Mouse (Mus musculus): Measurements from ENCODE around the gene Dgcr8. TPM values are rescaled to one million over a fixed set of nuclear protein-coding genes. Genes with fewer than 3 reads are reported as not detected.
"Not testable (repeated sequence)": the region's sequence is repeated elsewhere in the genome, so short reads cannot be mapped to it uniquely, and the experiment has no call there.

Dgcr8 gene
- total and polyA plus RNA-seq, 3 experiments, result 8.7 to 13.2 (median 10.7) TPM

GRCm38 (mm10) chr16:18325741-18326140, 36.7 kb upstream of the Dgcr8 start:
- TF ChIP-seq EP300 (IDR thresholded peaks at IDR 0.05; ENCODE audit: insufficient read depth, low read depth, low read length) (no peak), POLR2A (IDR thresholded peaks at IDR 0.05; ENCODE audit: insufficient read depth, low read depth, low read length) (no peak), CTCF (IDR thresholded peaks at IDR 0.05) (no peak)
- no peaks in the 10 kb centered on the region for H3K27me3 ChIP-seq (ENCODE audit: control insufficient read depth, insufficient read depth, low read length)
- H3K36me3 ChIP-seq (ENCODE audit: control insufficient read depth, insufficient read depth, low read length), result no peaks in the 10 kb centered on the region
- no peak overlapping the region for H3K27ac ChIP-seq
- intact Hi-C loops (cut with DNase I), result no loop called here
- H3K9ac ChIP-seq (ENCODE audit: low read depth, low read length), result no peak overlapping the region
- H3K4me1 ChIP-seq (ENCODE audit: control insufficient read depth, insufficient read depth, low read length), result 0 out of 2 replicates have a peak, but pooled peaks cover 2% of the 10 kb centered on the region
- H3K79me2 ChIP-seq (replicated peaks; ENCODE audit: control insufficient read depth, insufficient read depth, low read length), result no peaks in the 10 kb centered on the region
- no peak overlapping the region for H3K4me3 ChIP-seq
- DNase-seq, result no peak
- WGBS, result 68% methylated on average over 4 of the region's 4 CpGs

GRCm38 (mm10) chr16:18324031-18324430, 35.0 kb upstream of the Dgcr8 start:
- intact Hi-C loops (cut with DNase I), result no loop called here
- Histone ChIP-seq H3K27ac (no peak overlapping the region), H3K9ac (ENCODE audit: low read depth, low read length) (no peak overlapping the region), H3K4me1 (ENCODE audit: control insufficient read depth, insufficient read depth, low read length) (0 out of 2 replicates have a peak, but pooled peaks cover 2% of the 10 kb centered on the region), H3K79me2 (replicated peaks; ENCODE audit: control insufficient read depth, insufficient read depth, low read length) (no peaks in the 10 kb centered on the region), H3K36me3 (ENCODE audit: control insufficient read depth, insufficient read depth, low read length) (no peaks in the 10 kb centered on the region), H3K4me3 (no peak overlapping the region), H3K27me3 (ENCODE audit: control insufficient read depth, insufficient read depth, low read length) (no peaks in the 10 kb centered on the region)
- no peak for DNase-seq
- TF ChIP-seq POLR2A (IDR thresholded peaks at IDR 0.05; ENCODE audit: insufficient read depth, low read depth, low read length), result no peak
- no peak for TF ChIP-seq EP300 (IDR thresholded peaks at IDR 0.05; ENCODE audit: insufficient read depth, low read depth, low read length)
- no peak for TF ChIP-seq CTCF (IDR thresholded peaks at IDR 0.05)
- WGBS, result 91% methylated on average over 6 of the region's 6 CpGs

DNA sequence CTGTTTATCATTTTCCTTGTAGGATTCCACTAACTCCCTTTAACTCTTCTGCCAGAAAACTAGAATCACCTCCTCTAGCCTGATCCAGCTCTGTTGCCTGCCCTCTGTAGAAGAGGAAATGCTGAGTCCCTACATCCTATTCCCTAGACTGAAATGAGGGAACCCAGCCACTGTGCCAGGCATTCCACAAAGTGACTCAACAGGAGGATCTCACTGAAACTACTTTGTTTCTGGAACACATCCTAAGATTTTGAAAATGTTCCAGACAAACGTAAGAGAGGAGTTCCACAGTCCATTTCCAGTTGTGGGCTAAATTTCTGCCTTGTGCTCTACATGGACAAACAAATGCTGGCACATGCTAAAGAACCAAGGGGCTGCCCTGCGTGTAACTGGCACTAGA, 34.4 kb upstream of the Dgcr8 start:
- no peaks in the 10 kb centered on the region for H3K79me2 ChIP-seq (replicated peaks; ENCODE audit: control insufficient read depth, insufficient read depth, low read length)
- no peaks in the 10 kb centered on the region for H3K36me3 ChIP-seq (ENCODE audit: control insufficient read depth, insufficient read depth, low read length)
- intact Hi-C loops (cut with DNase I), result no loop called here
- 46% methylated on average over 2 of the region's 2 CpGs for WGBS
- DNase-seq, result peak in 1 of 2 experiments; percentile 12
- H3K4me1 ChIP-seq (ENCODE audit: control insufficient read depth, insufficient read depth, low read length), result no peaks in the 10 kb centered on the region
- no peak for TF ChIP-seq CTCF (IDR thresholded peaks at IDR 0.05)
- TF ChIP-seq EP300 (IDR thresholded peaks at IDR 0.05; ENCODE audit: insufficient read depth, low read depth, low read length), result no peak
- no peak for TF ChIP-seq POLR2A (IDR thresholded peaks at IDR 0.05; ENCODE audit: insufficient read depth, low read depth, low read length)
- no peak overlapping the region for H3K9ac ChIP-seq (ENCODE audit: low read depth, low read length)
- H3K27ac ChIP-seq, result no peak overlapping the region
- no peaks in the 10 kb centered on the region for H3K27me3 ChIP-seq (ENCODE audit: control insufficient read depth, insufficient read depth, low read length)
- no peak overlapping the region for H3K4me3 ChIP-seq

GRCm38 (mm10) chr16:18321443-18321842, 32.4 kb upstream of the Dgcr8 start:
- WGBS, result 83% methylated on average over 2 of the region's 2 CpGs
- intact Hi-C loops (cut with DNase I), result no loop called here

DNA sequence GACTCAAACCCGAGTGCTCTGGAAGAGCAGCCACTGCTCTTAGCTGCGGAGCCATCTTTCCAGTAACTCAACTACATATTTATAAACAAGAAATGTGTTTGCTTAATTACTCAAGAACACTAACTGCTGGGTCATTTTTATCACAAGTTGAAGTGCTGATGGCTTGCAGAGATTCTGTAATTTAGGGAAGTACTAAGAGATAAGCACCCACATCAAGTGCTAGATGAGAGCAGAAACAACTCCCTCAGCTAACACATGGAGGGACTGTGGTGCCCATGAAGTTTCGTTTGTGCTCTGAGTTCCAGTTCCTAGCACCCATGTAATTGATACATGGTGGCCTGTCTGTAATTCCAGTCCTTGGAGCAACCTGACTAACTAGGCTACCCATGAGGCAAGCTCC, 29.9 kb upstream of the Dgcr8 start:
- no peak for DNase-seq
- H3K9ac ChIP-seq (ENCODE audit: low read depth, low read length), result no peak overlapping the region
- intact Hi-C loops (cut with DNase I), result no loop called here
- WGBS, result 85% methylated on average over 3 of the region's 3 CpGs
- H3K4me1 ChIP-seq (ENCODE audit: control insufficient read depth, insufficient read depth, low read length), result no peaks in the 10 kb centered on the region
- H3K36me3 ChIP-seq (ENCODE audit: control insufficient read depth, insufficient read depth, low read length), result no peaks in the 10 kb centered on the region
- H3K4me3 ChIP-seq, result no peak overlapping the region
- H3K27ac ChIP-seq, result no peak overlapping the region
- H3K27me3 ChIP-seq (ENCODE audit: control insufficient read depth, insufficient read depth, low read length), result no peaks in the 10 kb centered on the region
- no peaks in the 10 kb centered on the region for H3K79me2 ChIP-seq (replicated peaks; ENCODE audit: control insufficient read depth, insufficient read depth, low read length)
- TF ChIP-seq EP300 (IDR thresholded peaks at IDR 0.05; ENCODE audit: insufficient read depth, low read depth, low read length) (no peak), CTCF (IDR thresholded peaks at IDR 0.05) (no peak), POLR2A (IDR thresholded peaks at IDR 0.05; ENCODE audit: insufficient read depth, low read depth, low read length) (no peak)

More at GRCm38 (mm10) chr16:18321443-18321842, 32.4 kb upstream of the Dgcr8 start:
- DNase-seq, result no peak
- H3K27me3 ChIP-seq (ENCODE audit: control insufficient read depth, insufficient read depth, low read length), result no peaks in the 10 kb centered on the region
- no peaks in the 10 kb centered on the region for H3K4me1 ChIP-seq (ENCODE audit: control insufficient read depth, insufficient read depth, low read length)
- TF ChIP-seq CTCF (IDR thresholded peaks at IDR 0.05), result no peak
- no peak for TF ChIP-seq EP300 (IDR thresholded peaks at IDR 0.05; ENCODE audit: insufficient read depth, low read depth, low read length)
- TF ChIP-seq POLR2A (IDR thresholded peaks at IDR 0.05; ENCODE audit: insufficient read depth, low read depth, low read length), result no peak
- H3K4me3 ChIP-seq, result no peak overlapping the region
- H3K27ac ChIP-seq, result no peak overlapping the region
- H3K36me3 ChIP-seq (ENCODE audit: control insufficient read depth, insufficient read depth, low read length), result no peaks in the 10 kb centered on the region
- no peaks in the 10 kb centered on the region for H3K79me2 ChIP-seq (replicated peaks; ENCODE audit: control insufficient read depth, insufficient read depth, low read length)
- no peak overlapping the region for H3K9ac ChIP-seq (ENCODE audit: low read depth, low read length)

DNA sequence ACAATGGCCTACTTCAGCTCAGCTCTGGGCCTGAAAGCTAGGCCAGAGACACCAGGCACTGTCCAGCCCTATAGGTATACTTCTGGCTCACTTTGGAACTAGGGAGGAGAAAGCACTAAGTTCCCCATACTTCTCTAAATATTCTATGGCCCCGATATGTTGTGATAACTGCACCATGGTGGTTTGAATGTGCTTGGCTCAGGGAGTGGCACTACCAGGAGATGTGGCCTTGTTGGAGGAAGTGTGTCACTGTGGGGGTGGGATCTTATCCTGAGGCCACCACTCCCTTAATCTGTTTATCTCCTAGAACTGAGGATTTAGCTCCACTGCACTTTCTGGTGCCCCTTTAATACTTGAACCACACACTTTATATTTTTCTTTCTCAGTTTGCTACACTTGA, 19.1 kb upstream of the Dgcr8 start:
- 77% methylated on average over 1 of the region's 1 CpGs for WGBS
- Histone ChIP-seq H3K9ac (ENCODE audit: low read depth, low read length) (no peak overlapping the region), H3K4me1 (ENCODE audit: control insufficient read depth, insufficient read depth, low read length) (no peaks in the 10 kb centered on the region), H3K79me2 (replicated peaks; ENCODE audit: control insufficient read depth, insufficient read depth, low read length) (no peaks in the 10 kb centered on the region), H3K27ac (no peak overlapping the region), H3K4me3 (no peak overlapping the region), H3K27me3 (ENCODE audit: control insufficient read depth, insufficient read depth, low read length) (no peaks in the 10 kb centered on the region), H3K36me3 (ENCODE audit: control insufficient read depth, insufficient read depth, low read length) (no peaks in the 10 kb centered on the region)
- no peak for TF ChIP-seq EP300 (IDR thresholded peaks at IDR 0.05; ENCODE audit: insufficient read depth, low read depth, low read length)
- TF ChIP-seq POLR2A (IDR thresholded peaks at IDR 0.05; ENCODE audit: insufficient read depth, low read depth, low read length), result no peak
- TF ChIP-seq CTCF (IDR thresholded peaks at IDR 0.05), result no peak
- intact Hi-C loops (cut with DNase I), result no loop called here
- no peak for DNase-seq

- not testable (repeated sequence) for DNase-seq; H3K4me1 ChIP-seq (ENCODE audit: control insufficient read depth, insufficient read depth, low read length); H3K36me3 ChIP-seq (ENCODE audit: control insufficient read depth, insufficient read depth, low read length); H3K79me2 ChIP-seq (replicated peaks; ENCODE audit: control insufficient read depth, insufficient read depth, low read length); H3K27me3 ChIP-seq (ENCODE audit: control insufficient read depth, insufficient read depth, low read length)
- H3K4me3 ChIP-seq, result peak overlapping the region; percentile 35
- intact Hi-C loops (cut with DNase I), result loop anchor here (2.0 kb wide), 1 partner anchor 41 kb away; the partner anchor contains the start of genes Ranbp1 and Trmt2a
- H3K9ac ChIP-seq (ENCODE audit: low read depth, low read length), result peak overlapping the region; percentile 33; the same call in 1 of the 2 replicates
- peak overlapping the region; percentile 27; the same call in 1 of the 2 replicates for H3K27ac ChIP-seq
- 1% methylated on average over 10 of the region's 10 CpGs for WGBS
Measured at GRCm38 (mm10) chr16:18289614-18290013, 568 bp upstream of the Dgcr8 start.
